Mouse (Mus musculus) E14TG2a.4 (cell line): ENCODE data around the gene Elk3.

Source experiments
- H3K27me3 ChIP-seq: 2 replicates; pipeline ENCODE4 v1.6.1; 2014; ENCODE audit warnings: low read length, control low read depth; ENCODE audit not compliant: insufficient read depth
- H3K36me3 ChIP-seq: 2 replicates; pipeline ENCODE4 v1.6.1; 2014; ENCODE audit warnings: low read length, control low read depth; ENCODE audit not compliant: insufficient read depth
- H3K4me1 ChIP-seq: replicated peaks from 2 replicates; pipeline ENCODE4 v1.6.1; 2014; ENCODE audit warnings: low read depth, low read length, control low read depth
- H3K4me3 ChIP-seq: replicated peaks from 2 replicates; pipeline ENCODE4 v1.5.1; 2014; ENCODE audit warnings: mild to moderate bottlenecking, low read length
- H3K9me3 ChIP-seq: 2 replicates; pipeline ENCODE4 v1.6.1; 2014; ENCODE audit warnings: low read length, control low read depth
- CTCF ChIP-seq: conservative IDR thresholded peaks from 2 replicates; pipeline ENCODE4 v1.5.1; 2014; ENCODE audit warnings: low read length
- NANOG ChIP-seq: IDR thresholded peaks from 2 replicates; pipeline ENCODE4 v1.6.1; 2014; ENCODE audit warnings: borderline replicate concordance, low read length, mixed read lengths
- POU5F1 ChIP-seq: IDR thresholded peaks from 2 replicates; pipeline ENCODE4 v1.6.1; 2014; ENCODE audit warnings: low read length, borderline replicate concordance

Elk3 gene

GRCm38 (mm10) chr10:93294547-93295219, 16.3 kb downstream of the Elk3 start:
- no peaks in the 10 kb centered on the region for H3K27me3 ChIP-seq
- peaks cover 84% of the 10 kb centered on the region for H3K4me1 ChIP-seq
- H3K9me3 ChIP-seq, result no peaks in the 10 kb centered on the region
- H3K36me3 ChIP-seq, result no peaks in the 10 kb centered on the region
- no peak for TF ChIP-seq NANOG
- no peak for TF ChIP-seq POU5F1
- no peak for TF ChIP-seq CTCF
- H3K4me3 ChIP-seq, result peak overlapping the region; percentile 11; the same call in 1 of the 2 replicates

GRCm38 (mm10) chr10:93293621-93294020, 17.3 kb downstream of the Elk3 start:
- no peaks in the 10 kb centered on the region for H3K36me3 ChIP-seq
- H3K9me3 ChIP-seq, result no peaks in the 10 kb centered on the region
- H3K27me3 ChIP-seq, result no peaks in the 10 kb centered on the region
- H3K4me1 ChIP-seq, result peaks cover 73% of the 10 kb centered on the region
- TF ChIP-seq POU5F1 (no peak), NANOG (no peak), CTCF (no peak)
- H3K4me3 ChIP-seq, result no peak overlapping the region

- Histone ChIP-seq H3K27me3 (no peaks in the 10 kb centered on the region; the same call in 1 of the 2 replicates), H3K36me3 (no peaks in the 10 kb centered on the region), H3K9me3 (no peaks in the 10 kb centered on the region), H3K4me3 (no peak overlapping the region), H3K4me1 (peaks cover 57% of the 10 kb centered on the region)
- TF ChIP-seq NANOG (no peak), CTCF (peak; percentile 25), POU5F1 (no peak)
Observed at GRCm38 (mm10) chr10:93291843-93292242, 19.1 kb downstream of the Elk3 start.

GRCm38 (mm10) chr10:93291352-93291751, 19.6 kb downstream of the Elk3 start:
- H3K4me3 ChIP-seq, result no peak overlapping the region
- peak; percentile 80 for TF ChIP-seq CTCF
- no peak for TF ChIP-seq NANOG
- no peaks in the 10 kb centered on the region; the same call in 1 of the 2 replicates for H3K27me3 ChIP-seq
- no peaks in the 10 kb centered on the region for H3K9me3 ChIP-seq
- no peaks in the 10 kb centered on the region for H3K36me3 ChIP-seq
- H3K4me1 ChIP-seq, result peaks cover 52% of the 10 kb centered on the region

GRCm38 (mm10) chr10:93289404-93289803, 21.5 kb downstream of the Elk3 start:
- H3K36me3 ChIP-seq, result no peaks in the 10 kb centered on the region
- TF ChIP-seq CTCF, result no peak
- no peak for TF ChIP-seq POU5F1
- no peak for TF ChIP-seq NANOG

GRCm38 (mm10) chr10:93288336-93288735, 22.6 kb downstream of the Elk3 start:
- peaks cover 36% of the 10 kb centered on the region for H3K4me1 ChIP-seq
- H3K27me3 ChIP-seq, result no peaks in the 10 kb centered on the region; the same call in 1 of the 2 replicates
- H3K4me3 ChIP-seq, result no peak overlapping the region
- H3K36me3 ChIP-seq, result no peaks in the 10 kb centered on the region
- TF ChIP-seq CTCF (no peak), POU5F1 (no peak), NANOG (no peak)
- H3K9me3 ChIP-seq, result no peaks in the 10 kb centered on the region

More at GRCm38 (mm10) chr10:93289404-93289803, 21.5 kb downstream of the Elk3 start:
- no peaks in the 10 kb centered on the region; the same call in 1 of the 2 replicates for H3K27me3 ChIP-seq
- H3K9me3 ChIP-seq, result no peaks in the 10 kb centered on the region
- no peak overlapping the region for H3K4me3 ChIP-seq
- H3K4me1 ChIP-seq, result peaks cover 42% of the 10 kb centered on the region

- peaks cover 29% of the 10 kb centered on the region for H3K4me1 ChIP-seq
- TF ChIP-seq CTCF (no peak), POU5F1 (no peak), NANOG (no peak)
- no peaks in the 10 kb centered on the region for H3K9me3 ChIP-seq
- H3K4me3 ChIP-seq, result no peak overlapping the region
- H3K27me3 ChIP-seq, result no peaks in the 10 kb centered on the region; the same call in 1 of the 2 replicates
- no peaks in the 10 kb centered on the region for H3K36me3 ChIP-seq
Observed at GRCm38 (mm10) chr10:93287551-93288145, 23.3 kb downstream of the Elk3 start.

- no peak for TF ChIP-seq NANOG
- TF ChIP-seq CTCF, result no peak
- TF ChIP-seq POU5F1, result no peak
- Histone ChIP-seq H3K9me3 (no peaks in the 10 kb centered on the region), H3K27me3 (no peaks in the 10 kb centered on the region; the same call in 1 of the 2 replicates), H3K4me3 (no peak overlapping the region), H3K36me3 (0 out of 2 replicates have a peak, but pooled peaks cover 5% of the 10 kb centered on the region), H3K4me1 (peaks cover 22% of the 10 kb centered on the region)
Observed at GRCm38 (mm10) chr10:93285489-93285888, 25.4 kb downstream of the Elk3 start.

- TF ChIP-seq NANOG (no peak), CTCF (peak; percentile 74), POU5F1 (no peak)
- no peaks in the 10 kb centered on the region for H3K9me3 ChIP-seq
Observed at GRCm38 (mm10) chr10:93283258-93283657, 27.7 kb downstream of the Elk3 start.

More at GRCm38 (mm10) chr10:93283258-93283657, 27.7 kb downstream of the Elk3 start:
- no peak overlapping the region for H3K4me3 ChIP-seq
- 0 out of 2 replicates have a peak, but pooled peaks cover 5% of the 10 kb centered on the region for H3K36me3 ChIP-seq
- H3K4me1 ChIP-seq, result peaks cover 30% of the 10 kb centered on the region
- no peaks in the 10 kb centered on the region; the same call in 1 of the 2 replicates for H3K27me3 ChIP-seq
